Mouse (Mus musculus): ENCODE results near the gene Zxdc.

The Zxdc gene

GRCm38 (mm10) chr6:90374647-90375046, 5.4 kb downstream of the Zxdc start:
- DNase-seq (ENCODE audit: inconsistent age in 2 of 2, low spot score in 1 of 2), result no peak

- DNase-seq (ENCODE audit: inconsistent age in 2 of 2, low spot score in 1 of 2), result no peak
These were observed 8.4 kb downstream of the Zxdc start for GRCm38 (mm10) chr6:90377708-90378107.

- peak; percentile 44 to 70 for DNase-seq (ENCODE audit: inconsistent age in 2 of 2, low spot score in 1 of 2)
These were observed 12.2 kb downstream of the Zxdc start for GRCm38 (mm10) chr6:90381465-90381864.

GRCm38 (mm10) chr6:90390629-90391028, 21.3 kb downstream of the Zxdc start:
- DNase-seq (ENCODE audit: inconsistent age in 2 of 2, low spot score in 1 of 2), result no peak

- DNase-seq (ENCODE audit: inconsistent age in 2 of 2, low spot score in 1 of 2), result no peak
These were observed 24.7 kb downstream of the Zxdc start for GRCm38 (mm10) chr6:90393948-90394347.

- no peak for DNase-seq (ENCODE audit: inconsistent age in 2 of 2, low spot score in 1 of 2)
These were observed 26.5 kb downstream of the Zxdc start for GRCm38 (mm10) chr6:90395751-90396150.

GRCm38 (mm10) chr6:90397291-90397690, 28.0 kb downstream of the Zxdc start:
- DNase-seq (ENCODE audit: inconsistent age in 2 of 2, low spot score in 1 of 2), result no peak

GRCm38 (mm10) chr6:90408632-90409031, 39.3 kb downstream of the Zxdc start:
- peak in 1 of 2 experiments; percentile 61 for DNase-seq (ENCODE audit: inconsistent age in 2 of 2, low spot score in 1 of 2)

GRCm38 (mm10) chr6:90410972-90411371, 41.7 kb downstream of the Zxdc start:
- DNase-seq (ENCODE audit: inconsistent age in 2 of 2, low spot score in 1 of 2), result no peak

- DNase-seq (ENCODE audit: inconsistent age in 2 of 2, low spot score in 1 of 2), result peak; percentile 74 to 77
These were observed 42.6 kb downstream of the Zxdc start for GRCm38 (mm10) chr6:90411926-90412325.

- peak; percentile 86 to 92 for DNase-seq (ENCODE audit: inconsistent age in 2 of 2, low spot score in 1 of 2)
These were observed 53.3 kb downstream of the Zxdc start for GRCm38 (mm10) chr6:90422565-90422964.

GRCm38 (mm10) chr6:90425361-90425760, 56.1 kb downstream of the Zxdc start:
- DNase-seq (ENCODE audit: inconsistent age in 2 of 2, low spot score in 1 of 2), result no peak

- DNase-seq (ENCODE audit: inconsistent age in 2 of 2, low spot score in 1 of 2), result no peak
These were observed 56.7 kb downstream of the Zxdc start for GRCm38 (mm10) chr6:90426003-90426402.

- DNase-seq (ENCODE audit: inconsistent age in 2 of 2, low spot score in 1 of 2), result peak; percentile 83 to 93
These were observed 59.2 kb downstream of the Zxdc start, which contains the start of gene Cfap100 for GRCm38 (mm10) chr6:90428380-90428974. Gene Cfap100, minus strand, starts transcription at chr6:90428797.

- no peak for DNase-seq (ENCODE audit: inconsistent age in 2 of 2, low spot score in 1 of 2)
These were observed 60.6 kb downstream of the Zxdc start for GRCm38 (mm10) chr6:90429911-90430310.

GRCm38 (mm10) chr6:90431487-90431886, 62.2 kb downstream of the Zxdc start:
- DNase-seq (ENCODE audit: inconsistent age in 2 of 2, low spot score in 1 of 2), result no peak

- no peak for DNase-seq (ENCODE audit: inconsistent age in 2 of 2, low spot score in 1 of 2)
These were observed 65.4 kb downstream of the Zxdc start for GRCm38 (mm10) chr6:90434687-90435086.

- peak; percentile 83 to 93 for DNase-seq (ENCODE audit: inconsistent age in 2 of 2, low spot score in 1 of 2)
These were observed 65.9 kb downstream of the Zxdc start for GRCm38 (mm10) chr6:90435195-90435618.

- no peak for DNase-seq (ENCODE audit: inconsistent age in 2 of 2, low spot score in 1 of 2)
These were observed 67.1 kb downstream of the Zxdc start for GRCm38 (mm10) chr6:90436192-90436907.

GRCm38 (mm10) chr6:90437041-90437440, 67.7 kb downstream of the Zxdc start:
- DNase-seq (ENCODE audit: inconsistent age in 2 of 2, low spot score in 1 of 2), result no peak

GRCm38 (mm10) chr6:90446883-90447282, 77.6 kb downstream of the Zxdc start:
- DNase-seq (ENCODE audit: inconsistent age in 2 of 2, low spot score in 1 of 2), result no peak

- DNase-seq (ENCODE audit: inconsistent age in 2 of 2, low spot score in 1 of 2), result peak; percentile 81 to 95
These were observed 80.9 kb downstream of the Zxdc start for GRCm38 (mm10) chr6:90450179-90450578.
